Comparison of ENCODE assay signal across 18 mouse cellular contexts in the genomic region with DNA sequence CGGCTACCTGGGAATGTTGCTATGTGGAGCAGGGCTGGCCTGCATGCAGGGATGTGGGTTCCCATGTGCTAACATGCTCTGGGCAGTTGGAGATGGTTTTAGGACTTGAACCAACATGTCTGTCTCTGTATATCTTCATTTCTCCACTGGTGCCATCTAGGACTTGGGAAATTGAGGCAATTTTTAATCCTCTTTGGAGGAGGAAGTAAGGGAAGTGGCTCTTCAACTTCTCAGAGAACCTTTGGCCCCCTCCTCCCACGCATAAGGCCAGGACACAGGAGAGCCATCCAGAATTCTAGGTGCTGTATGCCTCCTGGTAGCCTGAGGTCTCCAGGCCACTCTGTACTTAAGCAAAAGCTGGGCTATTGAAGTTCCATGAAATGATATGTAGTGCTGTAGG.
"Had no signal": no experiment of that assay in that cellular context is flagged by ENCODE, and none has a peak within 500 bp of the region (broad histone marks: within the 10 kb centered on the region; RNA-seq: fewer than 3 reads in every experiment).

No protein-coding gene starts in this region.

- H3K4me2 ChIP-seq: intestine, embryonic 15.5 days; kidney, embryonic 15.5 days; limb, embryonic 13.5 days; liver, embryonic 13.5 days; midbrain, embryonic 12.5 days; neural tube, embryonic 13.5 days had no signal

- H3K27ac ChIP-seq: intestine, embryonic 15.5 days; kidney, embryonic 15.5 days; limb, embryonic 10.5 days; limb, embryonic 13.5 days; liver, embryonic 13.5 days; midbrain, embryonic 12.5 days; neural tube, embryonic 13.5 days had no signal

- H3K9me3 ChIP-seq: intestine, embryonic 15.5 days; kidney, embryonic 15.5 days; limb, embryonic 10.5 days; limb, embryonic 13.5 days; liver, embryonic 13.5 days; midbrain, embryonic 12.5 days; neural tube, embryonic 13.5 days had no signal

- DNase-seq: kidney, adult 11 months; kidney, adult 8-10 months; kidney, postnatal 10 days; kidney, postnatal 36 days; liver, embryonic 13.5 days; lung, adult 2 months; retina, postnatal 1 day; right cerebral cortex, postnatal 25 days; thymus, adult 18-20 months; thymus, postnatal 36 days had no signal

- H3K27me3 ChIP-seq: intestine, embryonic 15.5 days; kidney, embryonic 15.5 days; limb, embryonic 13.5 days; liver, embryonic 13.5 days; midbrain, embryonic 12.5 days; neural tube, embryonic 13.5 days had no signal

- ATAC-seq: intestine, embryonic 15.5 days; midbrain, embryonic 16.5 days had no signal

- H3K9ac ChIP-seq: intestine, embryonic 15.5 days; kidney, embryonic 15.5 days; limb, embryonic 13.5 days; liver, embryonic 13.5 days; midbrain, embryonic 12.5 days; neural tube, embryonic 13.5 days had no signal

- H3K4me3 ChIP-seq: intestine, embryonic 15.5 days; kidney, embryonic 15.5 days; limb, embryonic 10.5 days; limb, embryonic 13.5 days; liver, embryonic 13.5 days; midbrain, embryonic 12.5 days; myocyte; neural tube, embryonic 13.5 days had no signal
